Mouse (Mus musculus) T-helper 17 cell (primary cell): ENCODE measurements at regions not wholly inside any gene's neighbourhood (a gene's known extent, or its start where the extent isn't known, plus 50 kb on each side); places are given as distances from the start of the nearest gene placed in this dataset.

Source experiments
- in situ Hi-C, 2 experiments: fragments of 300-600 bp; cut with MboI, MseI; formaldehyde crosslinking; loops; 1 replicate in 1 of 2; 2 replicates in 1 of 2; pipeline ENCODE4 v1.15.1; 2025; ENCODE audit warnings: high pct_unique_total_duplicates in 2 of 2

DNA sequence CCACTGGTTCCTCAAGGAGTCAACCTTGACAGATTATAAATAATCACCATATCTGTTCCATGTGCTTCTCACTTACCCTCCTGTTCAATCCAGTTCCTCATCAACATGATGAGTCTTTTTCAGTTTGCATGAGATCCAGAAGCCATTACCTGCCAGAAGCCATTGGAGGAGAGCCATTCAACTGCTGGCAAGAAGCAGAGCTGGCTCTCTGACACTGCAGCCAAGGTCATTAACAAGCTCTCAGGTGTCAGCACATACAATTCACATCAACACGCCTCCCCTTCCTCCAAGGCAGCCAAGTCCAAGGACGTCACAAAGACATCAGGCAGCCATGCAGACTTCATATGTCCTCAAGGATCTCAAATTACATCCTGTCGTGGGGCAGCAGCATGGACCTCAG lies 648.6 kb upstream of the Slit2 start:
- in situ Hi-C loops, result no loop called here

DNA sequence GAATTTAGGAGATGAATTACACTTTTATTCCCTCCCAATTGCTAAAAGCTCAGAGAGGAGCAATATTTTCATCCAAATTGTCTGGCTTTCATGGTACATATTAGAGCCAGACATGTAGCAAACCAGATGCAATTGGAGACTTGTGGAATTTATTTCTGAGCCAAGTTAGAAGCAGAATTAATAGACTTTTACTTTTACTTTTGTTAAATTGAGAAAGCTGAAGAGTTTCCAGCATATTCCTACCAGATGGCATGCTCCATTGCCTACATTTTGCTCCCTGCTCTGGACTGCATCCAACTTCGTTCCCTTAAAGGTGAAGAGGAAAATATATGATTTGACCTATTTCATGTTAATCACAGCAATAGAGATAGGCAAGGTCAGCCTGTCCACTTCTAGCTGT lies 646.4 kb upstream of the Slit2 start:
- in situ Hi-C loops, result no loop called here

DNA sequence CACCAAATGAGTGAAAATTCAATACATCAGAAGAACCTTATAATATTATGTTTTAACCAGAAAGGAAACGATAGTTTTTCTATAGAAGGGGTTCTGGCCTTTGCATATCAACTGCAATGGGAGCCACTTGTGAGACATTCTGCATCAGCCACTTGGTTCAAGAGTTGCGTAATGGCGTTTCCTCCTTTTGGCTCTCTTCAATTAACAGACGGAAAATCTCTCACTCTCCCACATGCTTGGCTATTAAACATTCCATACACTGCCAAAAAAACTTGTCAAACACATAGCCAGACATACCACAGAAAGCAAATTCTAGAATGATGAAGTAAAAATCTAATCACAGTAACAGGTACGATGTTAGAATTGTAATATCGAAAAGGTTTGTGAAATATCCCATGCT lies 643.1 kb upstream of the Slit2 start:
- in situ Hi-C loops, result no loop called here

DNA sequence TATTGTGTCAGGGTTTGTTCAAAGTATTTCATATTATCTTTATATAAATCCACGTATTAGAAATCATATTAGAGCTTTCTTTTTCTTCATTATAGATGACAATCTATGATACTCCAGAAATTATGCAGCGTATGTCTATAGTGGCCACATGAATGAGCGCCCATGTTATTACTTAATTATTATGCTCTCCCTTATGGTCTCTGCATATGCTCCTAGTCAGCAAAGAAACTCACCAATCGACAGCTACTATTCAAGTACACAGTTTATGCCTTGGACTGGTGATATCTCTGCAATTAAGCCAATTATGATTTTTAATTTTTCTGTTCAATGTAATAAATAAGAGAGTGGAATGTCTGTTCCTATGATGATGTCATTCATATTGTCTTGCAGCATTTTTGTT lies 612.8 kb upstream of the Slit2 start:
- in situ Hi-C loops, result no loop called here

DNA sequence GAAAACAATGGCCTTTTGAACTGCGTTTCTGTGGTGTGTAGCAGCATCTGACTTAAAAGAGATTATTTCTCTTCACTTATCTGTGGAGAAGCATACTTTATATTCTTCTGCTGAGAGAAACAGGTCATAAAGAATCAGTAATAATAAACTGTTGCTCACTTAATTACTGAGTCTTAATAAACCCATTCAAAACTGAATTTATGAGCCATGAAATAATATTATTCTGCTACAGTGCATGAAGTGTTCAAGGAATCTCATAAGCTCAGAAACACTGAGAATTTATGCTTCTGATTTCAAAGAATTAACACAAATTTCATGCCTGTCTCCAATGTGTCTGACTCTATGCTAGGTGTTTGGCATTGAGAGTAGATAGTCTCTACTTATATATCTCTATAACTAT lies 597.0 kb upstream of the Slit2 start:
- in situ Hi-C loops, result no loop called here

DNA sequence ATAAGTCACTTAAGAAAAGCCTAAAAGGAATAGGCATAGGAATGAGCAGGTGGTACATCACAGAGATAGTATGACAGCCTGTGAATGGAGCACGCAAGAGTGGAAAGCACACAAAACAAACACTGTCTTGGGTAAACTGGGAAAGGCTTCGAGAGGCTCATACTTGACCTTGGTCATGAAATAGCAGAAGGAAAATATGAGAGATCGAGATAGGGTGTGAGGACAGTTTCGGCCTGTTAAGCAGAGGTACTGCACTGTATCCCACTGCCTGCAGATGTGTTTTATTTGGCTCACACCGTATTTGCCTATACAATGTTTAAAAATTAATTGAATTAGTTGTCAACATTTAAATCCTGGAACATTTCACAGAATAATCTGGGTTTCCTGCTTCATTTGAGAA lies 596.2 kb upstream of the Slit2 start:
- in situ Hi-C loops, result no loop called here

DNA sequence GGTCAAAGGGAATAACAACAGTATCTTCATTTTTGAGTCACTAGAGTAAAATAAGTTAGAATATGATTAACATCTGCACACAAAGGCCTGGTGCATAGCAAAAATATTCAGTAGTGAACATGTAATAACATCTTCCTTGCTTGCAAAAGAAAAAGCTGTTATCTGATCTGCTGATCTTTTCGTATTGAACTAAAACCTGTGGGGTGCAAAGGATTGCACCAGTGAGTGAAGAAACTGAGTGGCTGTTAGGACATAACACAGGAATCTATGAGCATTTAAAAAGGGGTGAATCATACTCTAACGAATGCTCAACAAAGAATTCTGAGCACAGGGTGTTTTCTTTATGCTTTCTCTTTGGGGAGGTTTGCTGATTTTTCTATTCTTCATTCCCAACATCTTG lies 592.2 kb upstream of the Slit2 start:
- in situ Hi-C loops, result no loop called here

DNA sequence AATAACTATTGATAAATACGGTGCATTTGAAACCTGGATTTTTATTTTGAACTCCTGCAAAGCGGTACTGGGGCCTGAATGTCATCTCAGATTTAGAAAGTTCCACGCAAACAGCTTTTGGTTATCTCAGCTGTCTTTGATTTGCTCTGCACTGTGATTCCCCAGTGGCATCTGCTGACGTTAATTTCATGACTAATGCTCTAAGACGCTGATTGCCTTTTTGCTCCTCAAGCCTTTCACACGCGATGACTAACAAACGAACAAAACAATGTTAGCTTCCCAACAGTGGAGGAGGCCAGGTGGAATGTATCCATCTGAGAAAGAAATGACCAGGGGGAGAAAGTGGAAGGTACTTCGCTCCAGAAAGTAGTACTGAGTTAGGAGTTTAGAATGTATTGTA lies 586.1 kb upstream of the Slit2 start:
- in situ Hi-C loops, result no loop called here

DNA sequence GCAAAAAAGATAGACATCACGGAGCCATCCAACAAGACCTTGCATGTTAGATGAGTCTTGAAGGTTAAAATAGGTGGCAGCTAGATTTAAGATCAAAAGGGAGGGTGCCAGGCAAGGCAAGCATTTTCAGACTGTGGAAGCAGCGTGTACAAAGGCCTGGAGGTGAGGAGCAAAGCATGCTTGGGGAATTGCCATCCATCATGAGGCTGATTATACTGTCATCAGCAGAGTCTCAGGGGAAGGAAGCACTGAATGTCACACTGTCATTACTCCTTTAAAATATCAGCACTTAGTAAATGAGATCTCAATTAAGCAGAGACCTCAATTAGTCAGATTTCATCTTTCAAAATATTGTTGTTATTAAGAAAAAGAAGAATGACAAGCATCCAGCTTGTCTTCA lies 561.0 kb upstream of the Slit2 start:
- in situ Hi-C loops, result no loop called here

DNA sequence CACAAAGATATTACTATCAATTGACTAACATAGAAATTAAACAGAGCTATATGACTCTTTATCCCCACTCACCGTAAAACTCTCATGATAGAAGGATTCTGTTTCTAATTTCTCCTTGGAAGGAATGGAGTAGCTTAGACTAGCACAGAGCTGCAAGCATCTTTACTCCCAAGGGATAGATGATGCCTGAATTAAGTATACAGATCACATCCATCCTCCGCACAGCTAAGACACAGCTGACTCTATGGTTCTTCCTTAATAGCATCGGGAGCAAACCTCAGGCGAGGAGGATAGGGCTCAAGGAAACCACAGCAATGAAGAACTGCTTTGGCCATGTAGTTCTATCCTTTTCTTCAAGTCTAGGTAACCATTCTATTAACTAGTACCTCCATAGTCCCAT lies 556.9 kb upstream of the Slit2 start:
- in situ Hi-C loops, result no loop called here

DNA sequence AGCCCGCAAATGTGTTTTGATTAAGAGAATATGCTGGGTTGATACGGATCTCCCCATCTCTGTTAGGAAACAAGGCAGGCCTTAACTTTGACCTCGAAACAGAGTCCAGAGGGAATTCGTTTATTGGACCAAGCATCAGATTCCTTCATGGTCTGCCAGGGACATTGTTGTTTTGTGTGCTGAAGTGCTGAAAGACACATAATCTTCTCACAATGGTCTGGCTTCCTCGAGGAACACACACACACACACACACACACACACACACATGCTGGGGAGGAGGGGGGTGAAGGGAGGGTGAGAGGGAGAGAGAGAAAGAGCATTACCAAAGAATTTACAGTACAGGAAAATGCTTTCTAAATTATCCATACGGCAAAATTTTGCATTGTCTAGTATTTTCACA lies 556.5 kb upstream of the Slit2 start:
- in situ Hi-C loops, result no loop called here

DNA sequence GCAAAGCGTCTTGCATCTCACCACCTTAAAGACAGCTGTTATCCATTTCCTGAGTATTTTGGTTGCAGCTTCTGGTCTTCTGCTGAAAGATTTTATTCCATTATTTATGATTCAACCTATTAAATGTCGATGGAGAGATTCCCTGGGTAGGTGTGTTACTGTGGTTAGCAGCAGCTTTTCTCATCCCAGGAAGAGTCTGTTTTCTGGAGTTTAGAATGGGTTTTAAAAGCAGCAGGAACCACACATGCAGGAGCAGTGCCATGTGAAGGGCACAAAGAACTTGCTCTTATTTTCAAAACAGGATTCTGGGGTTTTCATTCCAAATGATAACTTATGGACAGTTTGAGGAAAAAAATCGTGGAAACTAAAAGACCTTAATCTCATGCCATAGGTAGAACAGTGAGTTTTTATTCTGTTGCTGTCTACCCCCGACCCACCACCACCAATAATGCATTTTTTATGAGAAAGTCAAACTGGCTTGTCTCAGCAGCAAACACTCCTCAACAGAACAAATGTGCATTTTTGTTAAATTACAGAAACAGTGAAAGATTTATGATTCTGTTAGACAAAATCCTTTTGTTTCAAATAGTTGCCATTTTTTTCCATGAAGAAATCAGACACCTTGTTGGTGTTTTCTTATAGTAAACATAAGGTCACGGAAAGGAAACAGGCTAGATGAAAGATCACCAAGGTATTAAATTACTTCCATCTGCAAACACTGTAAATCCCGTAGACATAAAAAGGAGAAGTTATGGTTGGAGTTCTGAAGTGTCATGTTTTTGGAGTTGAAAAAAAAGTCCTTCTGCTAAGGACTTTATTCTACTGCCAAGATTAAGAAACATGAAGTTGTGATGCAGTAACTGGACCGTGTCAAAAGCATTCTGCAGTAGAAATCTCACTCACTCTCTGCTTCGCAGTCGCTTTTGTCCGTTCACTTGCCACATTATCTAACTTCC lies 553.4 kb upstream of the Slit2 start:
- in situ Hi-C loops, result no loop called here

DNA sequence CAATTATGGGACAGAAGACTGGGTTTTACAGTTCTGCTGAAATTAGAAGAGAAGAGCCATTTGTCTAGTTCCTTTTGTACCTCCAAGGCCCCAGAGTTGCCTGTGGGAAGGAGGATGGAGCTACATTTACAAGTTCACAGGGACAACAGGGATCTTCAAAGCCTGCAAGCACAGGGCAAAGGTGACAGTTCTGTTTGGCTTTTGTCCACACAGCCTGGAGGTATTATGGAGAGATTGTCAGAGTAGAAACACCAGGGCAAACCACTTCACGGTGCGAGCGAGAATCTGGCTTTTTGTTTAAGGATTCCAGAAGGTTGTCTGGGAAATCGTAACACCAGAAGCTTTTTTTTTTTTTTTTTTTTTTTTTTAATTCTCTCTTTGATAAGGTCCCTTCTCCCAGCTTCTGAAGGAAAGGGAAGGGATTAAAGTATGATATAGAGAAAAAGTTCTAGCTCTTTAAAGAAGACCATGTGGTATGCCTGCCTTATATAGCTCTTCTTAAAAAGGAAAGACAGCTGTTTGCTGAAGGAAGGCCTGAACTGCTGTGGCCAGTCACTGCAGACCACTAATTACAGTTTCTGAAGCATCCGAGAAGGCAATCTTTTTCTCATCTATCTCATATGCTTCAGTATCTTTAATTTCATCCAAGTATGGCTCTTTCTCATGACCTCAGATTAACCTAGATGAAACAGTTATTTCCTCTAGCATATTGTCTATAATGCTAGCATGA lies 551.2 kb upstream of the Slit2 start:
- in situ Hi-C loops, result no loop called here

DNA sequence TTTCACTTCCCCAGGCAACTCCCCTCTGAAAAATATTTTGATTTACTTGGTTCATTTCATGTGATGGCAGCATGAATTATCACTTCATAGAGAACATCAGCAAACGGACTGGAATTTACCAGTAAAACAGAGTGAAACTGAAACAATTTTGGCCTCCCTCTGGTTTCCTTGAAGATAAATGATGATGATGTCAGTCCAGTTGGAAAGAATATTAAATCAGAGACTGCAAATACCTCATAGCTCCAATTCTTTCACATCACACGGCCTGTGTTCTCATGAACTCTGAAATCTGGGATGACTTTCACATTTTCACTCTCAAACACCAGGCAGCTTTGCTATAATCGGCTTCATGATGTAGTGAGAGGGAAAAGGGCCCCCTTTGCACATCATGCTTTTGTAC lies 546.5 kb upstream of the Slit2 start:
- in situ Hi-C loops, result no loop called here

DNA sequence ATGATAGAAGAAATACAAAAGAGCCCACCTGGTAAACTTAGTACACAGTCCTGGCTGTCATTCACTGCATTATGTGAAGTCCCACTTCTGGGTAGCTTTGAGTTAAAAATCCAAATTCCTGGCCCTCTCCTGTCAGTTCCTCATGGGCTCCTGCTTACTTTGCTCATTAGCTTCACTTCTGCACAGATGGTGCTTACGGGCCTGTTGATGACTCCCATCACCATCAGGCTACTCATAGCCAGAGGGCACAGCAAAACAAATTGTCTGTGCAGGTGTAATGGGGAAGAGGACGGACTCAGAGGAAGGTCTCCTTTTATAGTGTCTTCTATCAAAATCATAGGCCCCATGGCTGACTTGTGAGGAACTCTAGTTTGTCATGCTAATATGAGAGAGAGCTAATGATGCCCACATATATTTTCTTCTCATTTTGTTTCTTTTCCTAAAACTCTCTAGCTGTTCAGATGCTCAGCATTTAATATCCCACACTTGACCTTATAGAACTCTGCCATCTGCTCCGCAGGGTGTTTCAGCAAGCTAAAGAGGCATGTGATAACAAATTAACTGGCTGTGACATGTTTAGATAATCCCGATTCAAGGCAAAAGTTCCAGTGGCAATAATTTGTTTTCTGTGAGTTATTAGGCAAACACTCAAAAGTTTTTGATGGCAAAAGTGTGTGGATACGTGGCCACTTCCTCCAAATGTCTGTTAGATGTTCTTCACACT lies 536.5 kb upstream of the Slit2 start:
- in situ Hi-C loops, result no loop called here

DNA sequence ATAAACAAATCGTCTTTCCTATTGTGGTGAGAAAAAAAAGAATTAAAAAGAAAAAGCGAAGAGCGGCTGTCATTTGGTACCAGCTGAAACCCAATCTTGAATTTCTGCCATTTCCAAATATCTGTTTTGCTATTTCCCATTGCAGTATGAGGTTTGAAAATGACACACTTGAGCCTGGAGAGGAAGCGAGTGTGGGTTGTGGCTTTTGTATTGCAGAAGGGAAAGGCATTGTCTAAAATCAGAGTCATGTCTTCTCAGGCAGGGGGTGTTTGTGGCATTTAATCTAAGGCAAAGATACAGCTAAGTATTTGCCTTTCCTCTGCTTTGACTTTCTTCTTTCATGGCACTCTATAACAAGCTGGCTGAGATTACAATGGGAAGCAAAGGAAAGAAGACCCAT lies 518.1 kb upstream of the Slit2 start:
- in situ Hi-C loops, result no loop called here

DNA sequence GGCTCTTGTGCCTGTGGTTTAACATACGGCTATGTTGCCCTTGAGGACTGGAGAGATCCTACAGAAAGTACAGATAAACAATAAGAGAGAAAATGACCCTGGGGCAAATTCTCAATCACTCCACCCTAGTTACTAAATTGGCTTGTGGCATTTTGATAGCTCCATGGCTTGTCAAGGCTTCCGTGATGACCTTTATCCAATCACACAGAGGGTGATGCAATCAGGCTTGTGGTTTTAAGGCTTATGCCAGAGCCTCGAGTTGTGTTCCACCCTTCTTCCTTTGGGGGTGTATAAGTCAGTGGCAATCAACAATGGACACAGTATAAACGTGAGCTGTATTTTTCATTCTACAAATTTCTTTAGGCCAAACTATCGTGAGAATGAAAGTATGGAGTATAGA lies 513.5 kb upstream of the Slit2 start:
- in situ Hi-C loops, result no loop called here

DNA sequence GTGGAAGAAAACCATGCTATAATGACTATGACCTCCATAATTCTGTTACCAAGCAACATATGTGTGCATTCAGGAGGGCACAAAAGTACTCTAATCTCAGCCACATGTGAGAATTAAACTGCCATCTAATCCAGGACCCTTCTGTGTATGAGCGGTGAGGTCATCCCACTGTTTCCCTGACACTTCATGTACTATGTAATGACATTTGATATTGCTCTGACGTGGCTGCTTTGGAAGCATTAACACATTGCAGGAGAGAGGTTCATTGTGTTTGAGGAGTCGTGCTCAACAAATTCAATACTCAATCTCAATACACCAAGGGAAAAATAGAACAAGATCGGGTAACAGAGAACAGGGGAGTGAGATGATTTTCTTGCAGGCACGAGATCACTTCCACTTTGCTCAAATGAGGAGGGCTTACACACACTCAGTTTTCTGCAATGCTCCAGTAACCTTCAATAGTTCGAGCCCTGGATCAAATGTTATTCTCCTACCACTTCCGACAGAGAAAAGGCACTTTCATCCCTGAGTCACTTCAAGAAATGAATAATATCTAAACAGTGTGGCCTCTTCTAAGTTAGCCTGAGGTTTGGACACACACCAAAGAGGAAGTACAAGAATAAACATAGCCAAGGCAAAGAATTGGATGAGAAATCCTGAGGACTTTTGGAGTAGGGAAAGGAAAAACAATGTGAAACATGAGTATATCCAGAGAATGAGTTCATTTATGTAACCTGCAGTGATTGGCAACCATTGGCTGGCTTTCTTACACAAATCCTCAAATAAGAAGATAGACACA lies 510.7 kb upstream of the Slit2 start:
- in situ Hi-C loops, result no loop called here

DNA sequence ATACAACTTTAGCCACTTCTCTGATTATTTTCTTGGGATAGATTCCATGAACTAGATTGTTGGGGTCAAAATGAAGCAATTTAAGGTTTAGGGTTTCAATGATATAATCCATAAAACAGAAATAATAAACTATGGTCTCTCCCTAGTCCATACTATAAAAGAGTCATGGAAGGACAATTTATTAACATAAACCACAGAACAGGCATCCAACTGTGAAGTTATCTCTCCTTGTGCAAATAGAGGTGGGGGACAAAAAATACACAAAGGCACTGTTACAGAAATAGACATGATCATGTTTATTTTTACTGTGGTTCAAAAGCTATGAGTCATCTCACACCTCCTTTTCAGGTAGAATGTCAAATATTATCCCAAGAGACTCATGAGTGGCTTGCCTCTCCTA lies 503.0 kb upstream of the Slit2 start:
- in situ Hi-C loops, result no loop called here

DNA sequence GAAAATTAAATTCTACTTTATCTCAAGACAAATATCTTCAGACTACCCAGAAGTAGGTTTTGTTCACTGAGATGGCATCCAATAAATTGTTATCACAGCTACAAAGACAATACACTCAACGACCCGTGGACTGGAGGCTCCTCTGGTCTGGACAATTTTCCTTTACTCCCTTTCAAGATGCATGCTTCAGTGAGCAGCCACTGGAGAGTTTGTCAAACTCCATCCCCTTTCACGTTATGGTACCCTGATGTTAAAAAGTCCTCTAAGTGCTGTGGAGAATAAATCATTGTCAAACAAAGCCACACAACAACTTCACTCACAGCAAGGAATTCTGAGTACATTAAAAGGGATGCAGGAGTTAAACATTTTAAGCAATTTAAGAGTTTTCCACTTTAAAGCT lies 486.7 kb upstream of the Slit2 start:
- in situ Hi-C loops, result no loop called here

DNA sequence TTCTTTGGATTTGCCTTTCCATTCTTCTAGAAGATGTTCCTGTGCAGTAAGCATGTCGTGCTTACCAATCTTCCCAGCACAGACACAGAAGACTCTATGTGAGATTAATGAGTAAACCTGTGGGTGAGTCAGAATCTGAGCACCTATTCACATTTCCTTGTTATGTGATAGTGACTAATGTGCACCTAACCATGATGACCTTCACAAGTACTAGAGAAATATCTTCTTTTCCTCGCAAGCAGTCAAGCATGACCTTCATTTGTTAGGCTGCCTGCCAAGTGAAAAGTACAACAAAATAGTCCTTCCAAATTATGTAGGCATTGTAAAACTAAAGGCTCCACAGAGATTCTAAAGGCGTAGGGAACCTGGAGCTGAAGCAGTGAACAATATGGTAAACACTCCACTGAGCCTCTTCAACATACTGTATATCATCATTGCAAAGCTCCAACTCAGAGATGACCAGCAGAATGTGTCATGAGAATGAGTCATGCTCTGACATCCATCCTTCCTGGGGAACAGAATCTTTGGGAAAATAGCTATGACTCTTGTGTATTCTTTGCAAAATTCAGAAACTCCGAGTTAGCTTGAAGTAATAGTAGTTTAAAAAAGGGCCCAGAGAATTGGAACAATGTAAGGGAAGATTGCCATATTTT lies 480.0 kb upstream of the Slit2 start:
- in situ Hi-C loops, result loop anchor here in 1 of 2 experiments (25.0 kb wide), 1 partner anchor 1716 kb away; no protein-coding TSS in a partner anchor
